Mouse (Mus musculus): ENCODE data around the gene Mef2c. TPM values are rescaled to one million over a fixed set of nuclear protein-coding genes. Genes with fewer than 3 reads are reported as not detected.

Mef2c gene
- total and polyA plus RNA-seq, 3 experiments = 99.9 to 159 (median 107) TPM

DNA sequence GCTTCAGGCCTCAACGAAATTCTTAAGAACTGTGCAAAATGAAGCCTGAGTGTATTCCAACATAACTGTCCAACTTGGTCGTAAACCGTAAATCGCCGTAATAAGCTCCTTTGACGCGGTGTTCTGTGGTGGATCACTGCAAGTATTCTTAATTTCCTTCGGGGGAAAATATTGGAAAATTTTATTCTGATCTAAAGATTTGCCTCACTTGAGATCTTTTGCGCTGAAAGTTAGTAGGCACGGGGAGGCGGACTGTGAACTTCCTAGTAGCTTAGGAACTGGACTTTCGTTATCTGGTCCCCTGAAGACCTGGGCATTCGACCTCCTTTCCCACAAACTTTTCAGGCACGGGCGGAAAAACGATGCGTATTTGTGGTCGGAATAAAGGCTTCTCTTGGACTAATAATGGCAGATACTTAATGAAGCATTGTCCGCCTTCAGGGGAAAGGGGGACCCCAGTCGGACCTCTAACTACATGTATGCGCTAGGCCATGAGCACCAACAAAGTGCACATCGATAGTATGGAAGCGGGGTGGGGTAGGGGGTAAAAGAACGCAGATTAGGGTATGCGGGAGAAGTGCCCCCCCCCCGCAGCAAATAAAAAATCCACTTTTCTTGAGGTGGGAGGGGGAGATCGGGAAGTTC lies 212.3 kb downstream of the Mef2c start:
- in situ Hi-C loops (cut with MboI; ENCODE audit: low pct_ligation_motif_present, low pct_unique_long_range_greater_than_20kb, low sequenced_read_pairs) = loop anchor here (5.0 kb wide), 1 partner anchor 1041 kb away; no protein-coding TSS in a partner anchor
- no peak for DNase-seq (ENCODE audit: extremely low read depth)
- no peak overlapping the region for H3K4me3 ChIP-seq (replicated peaks in 1 of 3; ENCODE audit: low read depth in 2 of 3, low read length in 2 of 3, poor library complexity in 1 of 3)
- H3K79me2 ChIP-seq (replicated peaks; ENCODE audit: control insufficient read depth, extremely low read depth, insufficient read depth, poor library complexity, severe bottlenecking) = no peaks in the 10 kb centered on the region
- H3K9me3 ChIP-seq (replicated peaks; ENCODE audit: low read length) = no peaks in the 10 kb centered on the region
- peaks cover 0 to 3% of the 10 kb centered on the region in 2 experiments; a peak in 2 of 4 replicates for H3K4me1 ChIP-seq (ENCODE audit: control insufficient read depth in 1 of 2, insufficient read depth in 2 of 2)
- no peaks in the 10 kb centered on the region for H3K36me3 ChIP-seq (replicated peaks in 1 of 2; ENCODE audit: control insufficient read depth in 1 of 2, insufficient read depth in 1 of 2, low read length in 1 of 2)
- no peak for TF ChIP-seq POLR2A (IDR thresholded peaks at IDR 0.05; ENCODE audit: low read depth, low read length)
- no peak for TF ChIP-seq ZC3H11A (IDR thresholded peaks at IDR 0.05; ENCODE audit: low read depth, low read length)
- no peak for TF ChIP-seq RCOR1 (conservative IDR thresholded peaks at IDR 0.05; ENCODE audit: low read depth, low read length)
- dilution Hi-C loops (cut with MboI; ENCODE audit: extremely low pct_ligation_motif_present, extremely low pct_unique_long_range_greater_than_20kb, low sequenced_read_pairs) = no loop called here
- no peak overlapping the region for H3K4me2 ChIP-seq (ENCODE audit: insufficient read depth, low read depth, poor library complexity, severe bottlenecking)
- H3K27me3 ChIP-seq (replicated peaks) = peaks cover 2% of the 10 kb centered on the region
- no peak overlapping the region for H3K9ac ChIP-seq (ENCODE audit: insufficient read depth, low read depth)
- no peak overlapping the region for H3K27ac ChIP-seq (ENCODE audit: insufficient read depth, low read depth)

Data from CH12.LX (cell line).